In the genomic region with DNA sequence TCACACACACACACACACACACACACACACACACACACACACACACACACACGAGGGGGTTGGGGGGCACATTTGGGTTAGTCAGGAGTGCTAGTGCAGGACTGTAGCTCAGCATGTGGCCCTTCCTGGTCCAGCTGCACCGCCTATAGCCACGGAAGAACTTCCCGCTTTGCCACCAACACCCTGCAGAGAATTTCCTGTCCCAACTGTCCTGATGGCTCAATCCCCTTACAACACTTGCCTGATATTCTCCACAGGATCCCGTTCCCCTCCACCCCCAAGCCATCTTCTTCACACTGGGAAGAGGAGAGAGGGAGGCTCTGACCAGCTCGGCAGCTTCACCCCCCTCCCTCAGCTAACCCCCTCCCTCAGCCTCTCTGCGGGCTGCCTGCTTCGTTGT, we compare ENCODE assay signal across 17 mouse cellular contexts.
"Had no signal": no experiment of that assay in that cellular context is flagged by ENCODE, and none has a peak within 500 bp of the region (broad histone marks: within the 10 kb centered on the region; RNA-seq: fewer than 3 reads in every experiment).

No protein-coding gene starts in this region.

- ATAC-seq: hindbrain, postnatal 0 days; intestine, embryonic 16.5 days had no signal

- DNase-seq: gastrocnemius, adult 2 months; gastrocnemius, postnatal 10 days; gastrocnemius, postnatal 36 days; heart, adult 18-20 months; heart, postnatal 10 days; heart, postnatal 4 days; kidney, adult 11 months; kidney, adult 2 months; kidney, adult 9 months; kidney, postnatal 14 days; kidney, postnatal 36 days; layer of hippocampus, adult 9-11 months; layer of hippocampus, postnatal 36 days; left cerebral cortex, postnatal 4 days; liver, embryonic 13.5 days had no signal
